Mouse (Mus musculus) gastrocnemius, adult 18-20 months (tissue): Measurements from ENCODE around the gene Efna5. TPM values are rescaled to one million over a fixed set of nuclear protein-coding genes. Genes with fewer than 3 reads are reported as not detected.
A peak's percentile ranks its signal among the peaks of the same experiment; 100 is the strongest.

Experiments
- DNase-seq: peaks from one replicate; pipeline ENCODE4 v3.0.0; 2021; ENCODE audit warnings: low spot score
- total RNA-seq, 2 experiments: library from RNA; stranded (reverse); gene quantifications; 2 replicates each; pipeline ENCODE4 v1.2.3; 2021

Efna5 gene
- total RNA-seq, 2 experiments from 2014 or later = 0.62 to 0.73 TPM

GRCm38 (mm10) chr17:62702020-62702814, 178.9 kb downstream of the Efna5 start:
- DNase-seq = no peak

- no peak for DNase-seq
These were observed 180.1 kb downstream of the Efna5 start for GRCm38 (mm10) chr17:62700791-62701602.

- DNase-seq = no peak
These were observed 186.1 kb downstream of the Efna5 start for GRCm38 (mm10) chr17:62694958-62695437.

- DNase-seq = no peak
These were observed 188.9 kb downstream of the Efna5 start for GRCm38 (mm10) chr17:62692242-62692641.

- DNase-seq = no peak
These were observed 189.9 kb downstream of the Efna5 start for GRCm38 (mm10) chr17:62691201-62691715.

- no peak for DNase-seq
These were observed 190.9 kb downstream of the Efna5 start for GRCm38 (mm10) chr17:62690256-62690655.

GRCm38 (mm10) chr17:62689646-62690045, 191.5 kb downstream of the Efna5 start:
- DNase-seq = no peak

GRCm38 (mm10) chr17:62687369-62687768, 193.7 kb downstream of the Efna5 start:
- peak; percentile 10 for DNase-seq

- no peak for DNase-seq
These were observed 195.9 kb downstream of the Efna5 start for GRCm38 (mm10) chr17:62685181-62685580.

GRCm38 (mm10) chr17:62683142-62683541, 198.0 kb downstream of the Efna5 start:
- DNase-seq = no peak

GRCm38 (mm10) chr17:62681726-62682125, 199.4 kb downstream of the Efna5 start:
- no peak for DNase-seq

GRCm38 (mm10) chr17:62680737-62681136, 200.4 kb downstream of the Efna5 start:
- no peak for DNase-seq

- no peak for DNase-seq
These were observed 204.3 kb downstream of the Efna5 start for GRCm38 (mm10) chr17:62676832-62677231.

- DNase-seq = no peak
These were observed 204.7 kb downstream of the Efna5 start for GRCm38 (mm10) chr17:62676409-62676808.

GRCm38 (mm10) chr17:62675811-62676255, 205.3 kb downstream of the Efna5 start:
- DNase-seq = no peak

GRCm38 (mm10) chr17:62672068-62672467, 209.0 kb downstream of the Efna5 start:
- DNase-seq = peak; percentile 4

GRCm38 (mm10) chr17:62666761-62667160, 214.4 kb downstream of the Efna5 start:
- DNase-seq = no peak

- DNase-seq = no peak
These were observed 215.3 kb downstream of the Efna5 start for GRCm38 (mm10) chr17:62665823-62666222.

- no peak for DNase-seq
These were observed 216.4 kb downstream of the Efna5 start for GRCm38 (mm10) chr17:62664709-62665108.

- no peak for DNase-seq
These were observed 219.3 kb downstream of the Efna5 start for GRCm38 (mm10) chr17:62661801-62662200.

GRCm38 (mm10) chr17:62659501-62660175, 221.5 kb downstream of the Efna5 start:
- no peak for DNase-seq
